Mouse (Mus musculus) monocyte, adult 5-6 weeks (primary cell): ENCODE measurements around the gene Fbxo27. TPM values are rescaled to one million over a fixed set of nuclear protein-coding genes. Genes with fewer than 3 reads are reported as not detected.
A peak's percentile ranks its signal among the peaks of the same experiment; 100 is the strongest.
"Not testable (repeated sequence)": the region's sequence is repeated elsewhere in the genome, so short reads cannot be mapped to it uniquely, and the experiment has no call there.

Source experiments
- ATAC-seq: fragments of 153-309, 156-312 bp; replicated peaks from 2 replicates; pipeline ENCODE4 v1.8.0; 2017; ENCODE audit warnings: mild to moderate bottlenecking; ENCODE audit not compliant: low TSS enrichment, insufficient number of reproducible peaks, severe bottlenecking, poor library complexity, low FRiP score
- total RNA-seq: library from RNA; stranded (forward); fragments of 200-1000, 200-491, 200-594 nt; gene quantifications from 3 replicates; pipeline ENCODE4 v1.2.3, GENCODE M21; 2017

Gene Fbxo27
- total RNA-seq: 0.64 to 1.3 TPM (median 0.87 TPM) in 3 replicates

GRCm38 (mm10) chr7:28692545-28693320, at the start of gene Fbxo27:
Gene Fbxo27 (plus strand): TSS chr7:28692849.
- no peak; the same call in 1 of the 2 replicates for ATAC-seq

GRCm38 (mm10) chr7:28645366-28645765, 47.3 kb upstream of the Fbxo27 start:
- ATAC-seq: no peak

GRCm38 (mm10) chr7:28645947-28646475, 46.6 kb upstream of the Fbxo27 start:
- ATAC-seq: no peak

GRCm38 (mm10) chr7:28647016-28647415, 45.6 kb upstream of the Fbxo27 start:
- ATAC-seq: no peak

GRCm38 (mm10) chr7:28651157-28651556, 41.5 kb upstream of the Fbxo27 start:
- no peak for ATAC-seq

- no peak for ATAC-seq
Measured at GRCm38 (mm10) chr7:28656430-28656829, 36.2 kb upstream of the Fbxo27 start.

- no peak for ATAC-seq
Measured at GRCm38 (mm10) chr7:28665620-28666579, 26.7 kb upstream of the Fbxo27 start.

GRCm38 (mm10) chr7:28671172-28671571, 21.5 kb upstream of the Fbxo27 start:
- ATAC-seq: 0 out of 2 replicates have a peak, but pooled peaks have one; percentile 40

- ATAC-seq: no peak
Measured at GRCm38 (mm10) chr7:28672276-28672675, 20.4 kb upstream of the Fbxo27 start.

- not testable (repeated sequence) for ATAC-seq
Measured at GRCm38 (mm10) chr7:28672786-28673185, 19.9 kb upstream of the Fbxo27 start.

GRCm38 (mm10) chr7:28674994-28675393, 17.7 kb upstream of the Fbxo27 start:
- no peak for ATAC-seq

GRCm38 (mm10) chr7:28675746-28676145, 16.9 kb upstream of the Fbxo27 start:
- no peak for ATAC-seq

GRCm38 (mm10) chr7:28676811-28677541, 15.7 kb upstream of the Fbxo27 start:
- no peak for ATAC-seq

- ATAC-seq: no peak
Measured at GRCm38 (mm10) chr7:28677624-28678023, 15.0 kb upstream of the Fbxo27 start.

- ATAC-seq: no peak
Measured at GRCm38 (mm10) chr7:28691075-28691474, 1.6 kb upstream of the Fbxo27 start.

GRCm38 (mm10) chr7:28693321-28693966, 795 bp downstream of the Fbxo27 start:
- ATAC-seq: peak; percentile 78

- no peak for ATAC-seq
Measured at GRCm38 (mm10) chr7:28694423-28694822, 1.8 kb downstream of the Fbxo27 start.

- 0 out of 2 replicates have a peak, but pooled peaks have one; percentile 24 for ATAC-seq
Measured at GRCm38 (mm10) chr7:28694966-28695511, 2.4 kb downstream of the Fbxo27 start.
